Mouse (Mus musculus): ENCODE data around the gene Med27.

DNA sequence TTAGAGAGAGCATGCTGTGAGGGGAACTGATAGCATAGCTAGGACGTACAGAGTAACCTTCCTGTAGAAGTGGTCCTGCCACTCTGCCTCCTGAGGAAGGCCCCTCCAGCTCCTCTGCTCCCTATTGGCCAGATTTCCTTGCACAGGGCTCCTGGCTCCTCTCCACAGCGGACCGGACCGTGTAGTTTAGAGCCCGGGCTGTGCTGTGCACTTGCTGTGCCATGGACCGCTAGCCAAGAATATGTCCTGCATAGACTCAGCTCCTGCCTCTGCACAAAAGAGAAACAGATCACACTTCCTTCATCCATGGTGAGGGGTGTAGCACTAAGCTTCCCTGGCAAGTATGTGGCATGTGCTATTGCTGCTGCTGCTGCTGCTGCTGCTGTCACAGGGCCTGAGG lies 168.2 kb downstream of the Med27 start:
- TF ChIP-seq TCF12 (IDR thresholded peaks at IDR 0.05; ENCODE audit: low read depth, low read length) (no peak), EP300 (IDR thresholded peaks at IDR 0.05; ENCODE audit: low read length) (no peak), MEF2A (IDR thresholded peaks at IDR 0.05; ENCODE audit: borderline replicate concordance, low read depth, low read length) (no peak), CTCF (conservative IDR thresholded peaks at IDR 0.05 in 1 of 2, IDR thresholded peaks at IDR 0.05 in 1 of 2; ENCODE audit: low read depth in 2 of 2, low read length in 2 of 2) (no peak)

Data from CH12.LX (cell line).